Mouse (Mus musculus): ENCODE measurements around the gene Tsc22d1.

GRCm38 (mm10) chr14:76463414-76464098, 48.8 kb downstream of the Tsc22d1 start:
- TF ChIP-seq CTCF (IDR thresholded peaks at IDR 0.05; ENCODE audit: extremely low read depth, insufficient read depth, low read length), result no peak
- TF ChIP-seq POLR2A (IDR thresholded peaks at IDR 0.05; ENCODE audit: extremely low read depth, insufficient read depth, low read length), result no peak

All from cortical plate, adult 2 months (tissue).